In the genomic region with DNA sequence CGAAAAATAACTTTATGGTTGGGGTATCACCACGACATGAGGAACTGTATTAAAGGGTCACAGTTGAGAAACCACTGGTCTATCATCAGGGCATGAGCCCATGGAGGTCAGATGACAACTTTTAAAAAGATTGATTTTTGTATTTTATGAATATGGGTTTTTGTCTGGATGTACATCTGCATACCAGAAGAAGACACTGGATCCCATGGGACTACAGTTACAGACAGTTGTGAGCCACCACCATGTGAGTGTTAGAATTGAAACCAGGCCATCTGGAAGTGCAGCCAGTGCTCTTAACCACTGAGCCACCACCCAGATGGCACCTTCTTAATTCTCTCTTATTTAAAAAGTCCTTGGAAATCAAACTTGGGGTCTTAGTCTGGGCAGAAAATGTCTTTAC, we compare ENCODE assay signal across 13 mouse cellular contexts. TPM values are rescaled to one million over a fixed set of nuclear protein-coding genes. Genes with fewer than 3 reads are reported as not detected.
"Had no signal": no experiment of that assay in that cellular context is flagged by ENCODE, and none has a peak within 500 bp of the region (broad histone marks: within the 10 kb centered on the region; RNA-seq: fewer than 3 reads in every experiment).

No protein-coding gene starts in this region.

- H3K36me3 ChIP-seq: kidney, embryonic 15.5 days; midbrain, embryonic 12.5 days; midbrain, embryonic 15.5 days; neural tube, embryonic 13.5 days; stomach, embryonic 15.5 days had no signal

- ATAC-seq: intestine, postnatal 0 days; midbrain, embryonic 15.5 days had no signal

- H3K4me1 ChIP-seq: kidney, embryonic 15.5 days; midbrain, embryonic 12.5 days; neural tube, embryonic 13.5 days; stomach, embryonic 15.5 days had no signal

- H3K4me2 ChIP-seq: kidney, embryonic 15.5 days; lung, embryonic 14.5 days; midbrain, embryonic 12.5 days; midbrain, embryonic 15.5 days; neural tube, embryonic 13.5 days; stomach, embryonic 15.5 days had no signal

- H3K9me3 ChIP-seq: midbrain, embryonic 15.5 days; stomach, embryonic 15.5 days had no signal

- H3K4me3 ChIP-seq: kidney, embryonic 15.5 days; midbrain, embryonic 12.5 days; midbrain, embryonic 15.5 days; neural tube, embryonic 13.5 days; stomach, embryonic 15.5 days had no signal

- H3K27me3 ChIP-seq: kidney, embryonic 15.5 days; midbrain, embryonic 12.5 days; midbrain, embryonic 15.5 days; neural tube, embryonic 13.5 days; stomach, embryonic 15.5 days had no signal

- H3K9ac ChIP-seq: kidney, embryonic 15.5 days; lung, embryonic 14.5 days; midbrain, embryonic 12.5 days; midbrain, embryonic 15.5 days; neural tube, embryonic 13.5 days; stomach, embryonic 15.5 days had no signal

- DNase-seq: lung, embryonic 14.5 days; retina, postnatal 1 day; right cerebral cortex, postnatal 25 days; spleen, adult 18-20 months had no signal

- H3K27ac ChIP-seq: kidney, embryonic 15.5 days; midbrain, embryonic 12.5 days; midbrain, embryonic 15.5 days; neural tube, embryonic 13.5 days; stomach, embryonic 15.5 days had no signal

RNA-seq across cellular contexts. Expression of a gene that starts 24.2 kb away (rescaled TPM):
- total RNA-seq: layer of hippocampus, postnatal 14 days; left cerebral cortex, adult 18-20 months; left cerebral cortex, postnatal 36 days had no signal
